Mouse (Mus musculus) kidney, embryonic 15.5 days (tissue): Measurements from ENCODE around the gene Insyn1. TPM values are rescaled to one million over a fixed set of nuclear protein-coding genes. Genes with fewer than 3 reads are reported as not detected.

Experiments
- ATAC-seq: fragments of 200-750 bp; cut with Nextera tagmentation; replicated peaks from 2 replicates; pipeline ENCODE4 v1.8.0; 2017; ENCODE audit warnings: moderate TSS enrichment; ENCODE audit not compliant: low FRiP score
- H3K27ac ChIP-seq: fragments of 300-500 bp; sonication (generic); 2 replicates; pipeline ENCODE4 v1.5.1; 2015; ENCODE audit warnings: mild to moderate bottlenecking, inconsistent platforms
- H3K27me3 ChIP-seq: fragments of 300-500 bp; sonication (generic); 2 replicates; pipeline ENCODE4 v1.6.1; 2015; ENCODE audit warnings: inconsistent platforms
- H3K36me3 ChIP-seq: fragments of 300-500 bp; sonication (generic); 2 replicates; pipeline ENCODE4 v1.6.1; 2015; ENCODE audit warnings: inconsistent platforms
- H3K4me1 ChIP-seq: fragments of 300-500 bp; sonication (generic); 2 replicates; pipeline ENCODE4 v1.6.1; 2015; ENCODE audit warnings: inconsistent platforms
- H3K4me2 ChIP-seq: fragments of 300-500 bp; sonication (generic); 2 replicates; pipeline ENCODE4 v1.6.1; 2015; ENCODE audit warnings: moderate library complexity, mild to moderate bottlenecking, inconsistent platforms
- H3K4me3 ChIP-seq: fragments of 300-500 bp; sonication (generic); replicated peaks from 2 replicates; pipeline ENCODE4 v1.5.1; 2015; ENCODE audit warnings: mild to moderate bottlenecking, inconsistent platforms
- H3K9ac ChIP-seq: fragments of 300-500 bp; sonication (generic); 2 replicates; pipeline ENCODE4 v1.6.1; 2015; ENCODE audit warnings: mild to moderate bottlenecking, inconsistent platforms
- H3K9me3 ChIP-seq: fragments of 300-500 bp; sonication (generic); replicated peaks from 2 replicates; pipeline ENCODE4 v1.6.1; 2016; ENCODE audit warnings: inconsistent platforms
- WGBS: fragments of 180-500 bp; shearing (Covaris S2); methylation state at CpG from one replicate; pipeline ENCODE4 v1.1.7; 2015; ENCODE audit warnings: mixed read lengths; 5-methylcytosine and 5-hydroxymethylcytosine counted together
- polyA plus RNA-seq: library from polyadenylated mRNA; unstranded; fragments of >200 nt; fragmentation: Nextera tagmentation; extraction: Ambion mirVana; gene quantifications from 2 replicates; pipeline ENCODE4 v1.2.1, GENCODE M21; 2015

The Insyn1 gene
- polyA plus RNA-seq, 1 experiment from 2014 or later, result 2.3 TPM

DNA sequence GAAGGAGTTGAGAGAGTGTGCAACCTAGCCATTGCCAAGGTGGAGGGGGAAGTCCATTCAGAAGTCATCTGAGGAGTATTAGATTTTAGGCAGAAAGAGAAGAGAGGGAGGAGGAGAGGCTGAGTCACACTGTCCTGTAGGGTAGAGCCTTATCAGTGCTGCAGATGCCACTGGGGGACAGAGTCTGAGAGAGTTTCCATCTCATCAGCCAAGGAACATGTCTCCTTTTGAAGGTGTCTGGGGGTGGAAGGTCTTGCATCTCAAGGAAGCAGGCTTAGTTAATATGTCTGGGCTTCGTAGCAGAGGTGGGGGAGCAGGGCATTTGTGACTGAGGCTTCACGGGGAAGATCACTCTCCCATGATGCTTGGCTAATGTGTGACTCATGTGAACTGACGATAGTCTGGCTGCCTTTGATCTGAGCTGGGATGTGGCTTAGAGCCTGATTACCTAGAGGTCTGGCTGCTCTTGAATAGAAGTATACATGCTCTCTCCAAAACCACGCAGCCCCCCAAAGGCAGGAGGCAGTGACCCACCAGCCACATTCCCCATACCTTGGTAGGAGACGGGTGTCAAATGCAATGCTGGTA, 34.5 kb upstream of the Insyn1 start:
- Histone ChIP-seq H3K36me3 (no peaks in the 10 kb centered on the region), H3K4me2 (no peak overlapping the region), H3K27me3 (0 out of 2 replicates have a peak, but pooled peaks cover 3% of the 10 kb centered on the region), H3K9ac (no peak overlapping the region), H3K9me3 (no peaks in the 10 kb centered on the region), H3K4me3 (no peak overlapping the region), H3K4me1 (peaks cover 14% of the 10 kb centered on the region), H3K27ac (no peak overlapping the region)
- 61% methylated on average over 5 of the region's 5 CpGs for WGBS
- ATAC-seq, result no peak

DNA sequence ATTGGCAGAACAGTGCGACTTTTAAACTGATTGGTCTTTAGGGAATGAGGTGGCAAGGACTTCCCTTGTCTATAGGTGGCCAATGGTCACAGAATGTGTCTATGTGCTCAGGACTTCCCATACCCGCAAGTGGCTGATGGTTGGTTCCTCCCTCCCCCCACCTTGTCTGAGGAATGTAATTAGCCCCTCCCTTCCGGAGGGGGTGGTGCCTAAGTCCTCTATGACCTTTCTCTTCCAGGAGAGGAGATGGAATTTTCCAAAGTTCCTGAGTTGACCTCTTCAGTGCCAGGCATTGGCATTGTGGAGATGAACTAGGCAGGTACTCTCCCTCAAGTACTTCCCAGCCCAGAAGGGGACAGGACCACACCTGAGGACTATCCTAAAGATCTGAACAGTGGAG, 33.5 kb upstream of the Insyn1 start:
- WGBS, result 28% methylated on average over 3 of the region's 3 CpGs
- Histone ChIP-seq H3K9ac (no peak overlapping the region), H3K4me3 (no peak overlapping the region), H3K4me1 (peaks cover 14% of the 10 kb centered on the region), H3K4me2 (no peak overlapping the region), H3K27me3 (0 out of 2 replicates have a peak, but pooled peaks cover 3% of the 10 kb centered on the region), H3K27ac (no peak overlapping the region), H3K36me3 (no peaks in the 10 kb centered on the region), H3K9me3 (no peaks in the 10 kb centered on the region)
- no peak for ATAC-seq

DNA sequence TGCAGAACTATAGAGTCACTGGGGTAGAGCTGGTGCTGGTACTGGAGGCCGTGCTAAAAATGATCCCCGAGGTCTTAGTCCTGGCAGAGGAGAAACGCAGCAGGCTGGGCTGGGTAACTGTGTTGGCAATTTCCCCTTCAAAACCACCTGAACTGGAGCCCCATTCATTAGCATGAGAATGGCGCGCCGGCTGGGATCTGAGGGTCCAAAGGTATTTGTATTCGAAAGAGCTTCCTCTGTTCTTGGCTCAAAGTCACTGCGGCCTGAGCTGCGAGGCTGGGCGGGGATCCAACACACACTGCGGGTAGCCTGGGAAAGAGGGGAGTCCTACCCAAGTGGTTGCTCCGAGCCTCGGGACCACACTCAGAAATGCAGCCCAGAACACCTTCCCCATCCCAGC, 32.6 kb upstream of the Insyn1 start:
- no peak for ATAC-seq
- WGBS, result 18% methylated on average over 13 of the region's 13 CpGs
- no peak overlapping the region for H3K4me2 ChIP-seq

DNA sequence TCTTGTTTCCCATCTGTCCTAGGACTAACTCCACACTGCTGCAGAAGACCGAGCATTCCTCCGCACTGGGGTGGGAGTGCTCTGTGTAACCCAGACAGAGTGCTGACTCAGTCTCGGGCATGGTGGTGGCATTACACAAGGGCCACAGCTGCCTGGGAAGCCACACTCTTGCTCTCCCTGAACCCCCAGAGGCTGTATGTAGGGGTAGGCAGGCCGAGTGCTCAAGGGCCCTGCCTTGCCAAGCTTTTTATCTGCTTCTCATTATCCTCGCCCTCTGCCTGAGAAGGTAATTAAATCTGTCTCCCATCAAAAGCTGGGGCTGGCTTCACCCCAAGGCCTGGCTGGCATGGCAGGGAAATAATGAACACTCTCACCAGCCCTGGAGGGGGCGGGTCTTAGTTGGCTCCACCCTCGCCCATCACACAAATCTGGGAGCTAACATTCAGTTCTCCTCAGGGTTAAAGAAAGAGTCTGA, 30.9 kb upstream of the Insyn1 start:
- Histone ChIP-seq H3K4me2 (no peak overlapping the region), H3K27ac (no peak overlapping the region), H3K9ac (no peak overlapping the region), H3K4me1 (peaks cover 14% of the 10 kb centered on the region), H3K9me3 (no peaks in the 10 kb centered on the region), H3K27me3 (peaks cover 3% of the 10 kb centered on the region; the same call in 1 of the 2 replicates), H3K4me3 (no peak overlapping the region), H3K36me3 (no peaks in the 10 kb centered on the region)
- WGBS, result 66% methylated on average over 7 of the region's 7 CpGs
- ATAC-seq, result no peak

More for the DNA sequence above, 32.6 kb upstream of the Insyn1 start:
- no peak overlapping the region for H3K27ac ChIP-seq
- H3K4me1 ChIP-seq, result peaks cover 14% of the 10 kb centered on the region
- no peak overlapping the region for H3K4me3 ChIP-seq
- H3K27me3 ChIP-seq, result 0 out of 2 replicates have a peak, but pooled peaks cover 3% of the 10 kb centered on the region
- no peak overlapping the region for H3K9ac ChIP-seq
- no peaks in the 10 kb centered on the region for H3K9me3 ChIP-seq
- H3K36me3 ChIP-seq, result no peaks in the 10 kb centered on the region

DNA sequence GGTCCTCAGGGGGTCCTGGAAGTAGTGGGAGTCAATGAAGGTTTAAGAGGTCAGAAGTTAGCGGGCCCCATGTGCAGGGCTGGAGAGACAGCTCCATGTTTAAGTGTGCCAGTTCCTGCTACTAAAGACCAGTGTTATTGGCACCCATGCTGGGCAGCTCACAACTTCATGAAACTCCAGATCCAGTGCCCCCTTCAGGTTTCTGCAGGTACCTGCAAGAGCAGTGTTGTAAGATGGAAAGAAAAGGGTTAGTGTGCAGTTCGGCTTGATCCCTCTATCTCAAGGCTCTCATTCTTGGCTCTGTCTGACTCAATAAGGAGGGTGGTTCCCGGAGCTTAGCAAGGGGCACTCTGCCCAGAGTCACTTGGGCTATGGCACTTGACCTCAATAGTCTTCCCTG, 30.1 kb upstream of the Insyn1 start:
- Histone ChIP-seq H3K4me1 (peaks cover 14% of the 10 kb centered on the region), H3K9ac (no peak overlapping the region), H3K36me3 (no peaks in the 10 kb centered on the region), H3K27ac (no peak overlapping the region), H3K27me3 (peaks cover 3% of the 10 kb centered on the region; the same call in 1 of the 2 replicates), H3K4me2 (no peak overlapping the region), H3K4me3 (no peak overlapping the region), H3K9me3 (no peaks in the 10 kb centered on the region)
- WGBS, result 83% methylated on average over 3 of the region's 3 CpGs
- no peak for ATAC-seq

DNA sequence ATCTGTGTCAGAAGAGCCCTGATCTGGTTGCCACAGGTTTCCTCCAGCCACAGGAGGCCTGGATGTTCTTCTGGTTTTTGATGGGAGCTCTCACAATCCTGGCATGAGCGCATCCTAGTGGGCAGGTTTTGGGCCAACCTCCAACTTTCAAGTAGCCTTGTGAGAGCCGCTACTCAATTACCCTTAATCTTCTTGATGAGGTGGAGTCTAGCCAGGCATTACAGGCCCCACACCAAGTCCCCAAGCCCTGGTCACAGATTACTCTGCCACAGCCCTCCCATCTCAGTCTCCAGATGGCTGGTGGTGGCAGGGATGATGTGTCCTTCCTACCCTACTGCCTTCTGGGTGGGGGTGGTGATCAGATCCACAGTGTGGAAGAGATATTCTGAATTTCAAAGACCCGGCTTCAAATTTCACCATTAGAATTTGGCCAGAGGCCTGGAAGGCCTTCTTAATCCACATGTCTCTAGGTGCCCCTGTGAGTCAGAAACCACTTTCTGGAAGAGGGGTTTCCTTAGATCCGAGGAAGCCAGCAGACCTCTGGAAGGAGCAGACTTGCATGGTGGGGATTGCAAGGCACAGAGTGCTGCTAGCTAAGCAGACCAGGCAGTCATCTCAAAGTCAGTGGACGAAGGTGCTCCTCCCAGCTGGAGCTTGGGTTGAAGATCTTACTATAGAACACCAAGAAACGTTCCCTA, 29.4 kb upstream of the Insyn1 start:
- Histone ChIP-seq H3K4me2 (no peak overlapping the region), H3K4me1 (peaks cover 14% of the 10 kb centered on the region), H3K9ac (no peak overlapping the region), H3K36me3 (no peaks in the 10 kb centered on the region), H3K27ac (no peak overlapping the region), H3K4me3 (no peak overlapping the region), H3K9me3 (no peaks in the 10 kb centered on the region), H3K27me3 (peaks cover 3% of the 10 kb centered on the region; the same call in 1 of the 2 replicates)
- no peak for ATAC-seq
- 72% methylated on average over 6 of the region's 6 CpGs for WGBS

DNA sequence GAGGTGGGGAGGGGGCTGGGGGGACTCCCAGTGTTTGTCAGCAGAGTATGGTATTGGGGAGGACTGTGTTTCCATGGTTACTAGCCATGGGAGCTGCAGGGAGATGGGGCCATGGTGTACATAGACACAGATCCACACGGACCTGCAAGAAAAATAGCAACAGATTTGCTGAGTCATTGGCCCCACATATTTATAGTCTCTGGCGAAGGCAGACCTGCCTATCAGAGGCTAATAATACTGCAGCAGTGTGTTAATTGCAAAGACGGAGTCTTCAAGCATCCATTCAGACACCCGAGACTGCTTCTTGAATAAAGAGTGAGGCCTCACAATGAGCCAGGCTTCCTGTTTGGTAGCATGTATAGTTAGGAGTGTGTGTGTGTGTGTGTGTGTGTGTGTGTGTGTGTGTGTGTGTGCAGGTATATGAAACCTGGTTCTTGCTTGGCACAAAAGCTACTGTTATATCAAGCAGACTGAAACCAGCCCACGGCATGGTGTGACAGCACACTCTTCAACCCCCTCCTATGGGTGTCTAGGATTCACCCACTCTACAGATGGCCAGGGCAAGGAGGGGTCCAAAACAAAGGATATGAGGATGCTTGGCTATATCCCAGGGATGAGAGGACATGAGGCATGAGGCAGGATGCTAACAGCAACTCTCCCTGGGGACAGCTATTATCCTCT, 20.9 kb upstream of the Insyn1 start:
- H3K4me2 ChIP-seq, result no peak overlapping the region
- H3K27ac ChIP-seq, result no peak overlapping the region
- no peaks in the 10 kb centered on the region for H3K4me1 ChIP-seq
- WGBS, result 70% methylated on average over 5 of the region's 5 CpGs
- H3K9ac ChIP-seq, result no peak overlapping the region
- no peak for ATAC-seq
- H3K36me3 ChIP-seq, result no peaks in the 10 kb centered on the region
- H3K4me3 ChIP-seq, result no peak overlapping the region
- H3K9me3 ChIP-seq, result no peaks in the 10 kb centered on the region
- no peaks in the 10 kb centered on the region; the same call in 1 of the 2 replicates for H3K27me3 ChIP-seq

DNA sequence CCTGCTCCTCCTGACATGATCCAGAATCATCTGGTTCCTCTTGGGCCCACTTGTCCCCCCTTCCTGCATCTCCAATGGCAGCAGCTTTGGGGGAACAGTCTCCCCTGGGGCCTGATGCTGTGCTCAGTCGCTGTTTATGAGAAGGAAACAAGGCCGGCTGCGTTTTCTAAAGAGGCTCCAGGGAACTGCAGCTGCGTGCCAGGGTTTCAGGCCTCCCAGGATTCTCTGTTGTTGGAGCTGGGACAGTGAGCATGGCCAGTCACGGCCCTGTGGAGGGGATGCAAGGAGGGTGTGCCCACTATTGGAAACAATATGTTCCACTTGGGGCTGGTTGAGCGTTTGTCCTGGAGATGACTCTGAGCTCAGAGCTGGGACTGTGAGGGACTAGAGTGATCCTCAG, 17.9 kb upstream of the Insyn1 start:
- Histone ChIP-seq H3K27me3 (no peaks in the 10 kb centered on the region), H3K36me3 (no peaks in the 10 kb centered on the region), H3K4me3 (no peak overlapping the region), H3K9ac (no peak overlapping the region), H3K4me2 (no peak overlapping the region), H3K27ac (no peak overlapping the region), H3K9me3 (no peaks in the 10 kb centered on the region), H3K4me1 (no peaks in the 10 kb centered on the region)
- 53% methylated on average over 6 of the region's 6 CpGs for WGBS
- no peak for ATAC-seq

DNA sequence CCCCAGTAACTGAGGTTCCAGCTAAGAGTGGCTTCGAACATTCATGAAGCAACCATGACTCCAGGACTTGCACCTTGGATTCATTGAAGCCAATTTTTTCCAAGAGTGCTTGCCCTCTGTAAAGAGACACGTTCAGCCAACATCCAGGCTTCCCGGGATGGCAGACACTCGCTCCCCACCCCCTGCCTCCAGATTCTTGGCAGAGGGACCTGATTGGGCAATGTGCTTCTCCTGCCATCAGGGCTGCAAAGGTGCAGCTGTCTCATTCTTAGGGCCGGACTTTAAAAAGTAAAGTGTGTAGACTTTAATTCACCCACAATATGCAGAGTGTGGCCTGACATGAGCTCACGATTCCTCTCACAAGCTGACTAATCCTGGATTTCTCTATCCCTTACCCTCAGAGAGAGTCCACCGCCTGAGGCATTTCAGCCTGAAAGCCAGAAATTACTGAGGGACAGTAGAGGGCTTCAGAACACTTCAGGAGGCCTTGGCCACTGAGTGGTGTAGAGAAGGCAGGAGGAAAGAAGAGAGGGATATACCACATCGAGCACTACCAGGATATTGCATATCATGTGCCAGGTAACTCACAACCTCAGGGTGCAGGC, 15.1 kb upstream of the Insyn1 start:
- no peak overlapping the region for H3K4me3 ChIP-seq
- no peak overlapping the region for H3K9ac ChIP-seq
- H3K9me3 ChIP-seq, result no peaks in the 10 kb centered on the region
- 0 out of 2 replicates have a peak, but pooled peaks cover 4% of the 10 kb centered on the region for H3K4me1 ChIP-seq
- 79% methylated on average over 8 of the region's 8 CpGs for WGBS
- no peaks in the 10 kb centered on the region for H3K36me3 ChIP-seq
- H3K27me3 ChIP-seq, result 0 out of 2 replicates have a peak, but pooled peaks cover 3% of the 10 kb centered on the region
- H3K4me2 ChIP-seq, result no peak overlapping the region
- no peak overlapping the region for H3K27ac ChIP-seq
- no peak for ATAC-seq

DNA sequence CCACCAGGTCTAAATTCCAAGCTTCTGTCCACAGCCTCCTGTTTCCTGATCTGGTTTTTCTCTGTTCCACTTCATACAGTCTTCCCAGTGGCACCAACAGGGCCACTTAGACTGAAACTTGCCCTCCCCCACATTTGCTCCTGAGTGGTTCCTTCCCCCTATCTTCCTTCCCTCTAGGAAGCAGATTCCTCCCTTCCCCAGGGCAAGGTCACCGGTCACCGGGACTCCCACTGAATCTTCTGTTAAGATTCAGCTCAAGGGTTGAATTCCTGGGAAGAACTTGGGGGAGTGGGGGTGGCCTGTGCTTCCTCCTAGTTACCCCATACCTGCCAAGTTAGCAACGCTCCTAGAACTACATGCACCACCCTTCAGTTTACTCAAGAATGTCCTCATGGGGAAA, 1.3 kb upstream of the Insyn1 start:
- 16% methylated on average over 3 of the region's 3 CpGs for WGBS
- Histone ChIP-seq H3K27ac (no peak overlapping the region), H3K4me1 (peaks cover 32% of the 10 kb centered on the region), H3K9me3 (no peaks in the 10 kb centered on the region), H3K9ac (no peak overlapping the region), H3K36me3 (no peaks in the 10 kb centered on the region), H3K27me3 (peaks cover 40% of the 10 kb centered on the region), H3K4me3 (no peak overlapping the region), H3K4me2 (peak overlapping the region; percentile 99; the same call in 1 of the 2 replicates)
- no peak for ATAC-seq

DNA sequence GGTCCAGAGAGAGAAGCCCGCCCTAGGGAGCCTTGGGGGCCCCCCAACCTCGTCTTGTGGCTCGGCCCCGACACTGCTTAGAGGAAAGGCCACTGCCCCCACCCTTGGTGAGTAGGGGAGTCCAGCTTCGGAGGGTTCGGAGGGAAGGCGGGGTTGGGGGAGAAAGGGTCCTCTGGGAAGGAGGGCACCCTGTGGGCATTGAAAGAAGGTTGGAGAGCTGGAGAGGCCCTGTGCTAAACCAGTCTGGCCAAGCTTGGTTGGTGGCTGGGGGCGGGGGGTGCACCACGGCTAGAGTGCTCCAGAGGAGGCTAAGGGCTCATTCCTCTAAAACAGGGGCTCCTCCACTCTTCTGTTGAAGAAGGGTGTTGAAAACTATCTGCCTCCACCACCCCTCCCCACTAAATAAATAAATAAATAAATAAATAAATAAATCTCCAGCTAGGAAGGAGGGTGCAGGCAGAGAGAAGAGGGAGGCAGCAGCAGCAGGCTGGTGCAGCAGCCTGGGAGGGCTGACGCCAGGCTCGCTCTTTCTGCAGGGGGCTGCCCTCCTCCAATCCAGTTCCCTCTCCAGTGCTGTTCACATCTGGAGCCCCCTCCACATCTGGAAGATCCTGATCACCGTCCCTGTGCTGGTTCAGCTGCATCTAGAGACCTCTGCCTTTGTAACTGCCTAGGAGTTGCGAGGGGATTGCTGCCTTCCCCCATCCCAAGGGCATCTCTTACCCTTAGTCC, 896 bp downstream of the Insyn1 start:
- peaks cover 35% of the 10 kb centered on the region for H3K4me1 ChIP-seq
- peak overlapping the region; percentile 99 for H3K4me2 ChIP-seq
- ATAC-seq, result peak; percentile 34; the same call in 1 of the 2 replicates
- peak overlapping the region; percentile 70 for H3K4me3 ChIP-seq
- H3K9ac ChIP-seq, result peak overlapping the region; percentile 71
- H3K36me3 ChIP-seq, result no peaks in the 10 kb centered on the region
- H3K9me3 ChIP-seq, result no peaks in the 10 kb centered on the region
- WGBS, result 4% methylated on average over 13 of the region's 13 CpGs
- H3K27me3 ChIP-seq, result peaks cover 37% of the 10 kb centered on the region
- H3K27ac ChIP-seq, result no peak overlapping the region
